Mouse (Mus musculus) testis, adult 2 months (tissue): ENCODE measurements at regions not wholly inside any gene's neighbourhood (a gene's known extent, or its start where the extent isn't known, plus 50 kb on each side); places are given as distances from the start of the nearest gene placed in this dataset.

Experiments used
- CTCF ChIP-seq: fragments of 200-500 bp; IDR thresholded peaks from 2 replicates; pipeline ENCODE4 v1.5.1; 2012; ENCODE audit warnings: low read depth, mild to moderate bottlenecking, inconsistent platforms, low read length, moderate library complexity; ENCODE audit not compliant: control insufficient read depth, insufficient read depth, insufficient replicate concordance
- POLR2A ChIP-seq: fragments of 200-500 bp; IDR thresholded peaks from 2 replicates; pipeline ENCODE4 v1.6.1; 2012; ENCODE audit warnings: low read depth, mild to moderate bottlenecking, inconsistent platforms, low read length, moderate library complexity; ENCODE audit not compliant: control insufficient read depth

- TF ChIP-seq CTCF (no peak), POLR2A (no peak)
Observed at GRCm38 (mm10) chr7:135930091-135930490, 213.9 kb upstream of the Mki67 start.
